Mouse (Mus musculus) T-helper 2 cell (primary cell): ENCODE data around the gene Gfy.

Experiments used
- in situ Hi-C: fragments of 300-600 bp; cut with MboI, MseI; formaldehyde crosslinking; loops from one replicate; pipeline ENCODE4 v1.15.1; 2025; ENCODE audit warnings: high pct_unique_total_duplicates

The Gfy gene

DNA sequence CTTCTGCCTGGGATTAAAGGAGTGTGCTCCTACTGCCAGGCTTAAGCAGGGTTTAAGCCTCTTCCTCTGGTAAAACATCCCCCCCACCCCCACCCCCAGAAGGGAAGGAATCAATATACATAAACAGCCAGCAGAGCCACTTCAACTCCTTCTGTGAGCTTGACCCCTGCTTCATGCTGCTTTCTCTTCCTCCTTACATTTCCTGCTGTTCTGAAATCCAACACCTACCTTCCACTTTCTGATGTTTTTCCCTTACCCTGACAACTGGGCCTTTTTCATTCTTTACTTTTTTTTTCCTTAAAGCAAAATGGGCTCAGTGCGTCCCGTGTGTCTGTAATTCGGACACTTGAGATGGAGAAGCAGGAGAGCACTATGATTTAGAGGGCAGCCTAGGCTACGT is 29.0 kb downstream of the Gfy start:
- in situ Hi-C loops: no loop called here

DNA sequence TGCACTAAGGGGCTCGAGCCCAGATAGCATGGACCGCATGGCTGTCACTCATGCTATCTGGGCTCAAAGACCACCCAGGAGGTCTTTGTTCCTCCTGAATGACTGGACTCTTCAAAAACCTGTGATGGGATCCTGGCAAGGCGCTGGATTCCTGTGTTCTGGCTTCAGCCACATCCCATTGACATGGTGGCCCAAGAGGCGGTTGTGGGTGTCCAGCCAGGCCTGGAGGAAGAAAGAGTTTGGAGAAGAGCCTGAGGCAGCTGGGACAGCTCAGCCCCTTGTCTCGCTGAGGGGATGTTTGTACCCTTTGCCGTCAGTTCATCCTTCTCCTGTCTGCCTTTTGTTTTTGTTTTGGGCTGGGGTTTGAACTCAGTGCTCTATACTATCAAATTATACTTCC is 29.8 kb downstream of the Gfy start:
- in situ Hi-C loops: no loop called here

- in situ Hi-C loops: no loop called here
Observed at GRCm38 (mm10) chr7:45148534-45149098, 30.8 kb downstream of the Gfy start.

DNA sequence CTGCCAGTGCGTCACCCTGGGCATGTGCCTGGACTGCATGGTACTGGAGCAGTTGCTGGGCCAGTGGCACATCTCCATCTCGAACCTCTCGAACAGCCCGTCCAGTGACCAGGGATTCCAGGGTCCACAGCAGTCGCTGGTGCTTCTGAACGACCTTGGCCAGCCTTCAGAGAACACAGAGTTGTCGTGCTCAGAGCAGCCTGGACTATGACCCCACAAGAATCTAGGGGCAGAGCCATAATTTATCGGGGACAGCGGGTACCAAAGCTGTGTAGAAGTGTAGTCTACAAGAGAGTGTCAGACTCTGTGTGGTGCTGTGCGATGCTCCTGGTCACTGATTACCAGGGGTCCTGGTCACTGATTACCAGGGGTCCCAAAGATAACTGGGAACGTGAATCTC is 31.5 kb downstream of the Gfy start:
- in situ Hi-C loops: no loop called here

- in situ Hi-C loops: no loop called here
Observed at GRCm38 (mm10) chr7:45147267-45147666, 32.1 kb downstream of the Gfy start.

DNA sequence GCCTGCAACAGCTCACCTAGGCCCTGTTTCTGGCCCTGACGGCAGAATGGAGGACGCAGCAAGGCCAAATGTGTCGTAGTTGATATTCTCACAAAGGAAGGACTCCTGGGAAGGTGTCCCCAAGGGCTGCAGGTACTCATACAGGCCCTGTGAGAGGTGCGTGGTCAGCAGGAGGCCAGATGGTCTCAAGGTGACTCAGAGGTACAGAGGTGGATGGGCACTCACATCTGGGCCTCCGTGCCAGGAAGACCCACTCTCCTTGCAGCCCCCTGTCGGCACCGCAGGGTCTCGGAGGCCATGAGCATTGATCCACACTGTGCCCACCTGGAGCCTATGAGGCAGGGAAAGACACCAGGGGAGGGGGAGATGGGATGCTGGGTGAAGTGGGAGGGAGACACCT is 33.9 kb downstream of the Gfy start:
- in situ Hi-C loops: no loop called here

DNA sequence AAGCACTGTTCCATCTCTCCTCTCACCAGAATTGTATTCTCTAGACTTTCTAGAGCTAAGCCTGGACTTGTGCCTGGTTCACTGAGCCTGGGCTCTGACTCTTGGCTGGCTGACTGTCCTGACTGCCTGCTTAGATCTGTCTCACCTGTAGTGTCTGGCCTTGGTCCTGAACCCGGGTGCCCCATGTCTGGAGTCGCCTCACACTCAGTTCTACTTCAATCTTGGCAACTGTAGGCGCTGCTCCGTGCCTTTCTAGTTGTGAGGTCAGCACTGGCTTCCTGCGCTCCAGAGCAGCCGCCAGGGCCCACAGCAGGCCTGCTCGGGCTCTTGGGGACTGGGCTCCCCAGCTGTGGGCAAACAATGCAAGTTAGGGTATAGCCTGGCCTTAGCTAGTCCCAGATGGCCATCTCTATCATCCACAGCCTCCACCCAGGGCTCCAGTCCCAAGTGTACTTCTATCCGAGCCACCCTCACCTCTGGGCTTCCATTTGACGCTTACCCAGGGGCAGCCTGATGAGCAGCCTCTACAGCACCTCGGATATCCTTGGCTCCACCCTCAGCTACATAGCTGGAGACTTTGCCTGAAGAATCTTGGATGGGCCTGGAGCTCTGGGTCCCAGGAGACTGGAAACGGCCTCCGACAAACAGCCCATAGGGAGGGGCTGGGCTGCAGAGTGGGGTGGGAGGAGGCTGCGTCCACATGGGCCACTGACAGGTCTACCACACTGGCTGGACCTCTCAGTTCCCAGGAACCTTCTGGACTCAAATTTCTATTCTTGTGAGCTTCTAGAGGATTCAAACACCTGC is 34.8 kb downstream of the Gfy start:
- in situ Hi-C loops: no loop called here

DNA sequence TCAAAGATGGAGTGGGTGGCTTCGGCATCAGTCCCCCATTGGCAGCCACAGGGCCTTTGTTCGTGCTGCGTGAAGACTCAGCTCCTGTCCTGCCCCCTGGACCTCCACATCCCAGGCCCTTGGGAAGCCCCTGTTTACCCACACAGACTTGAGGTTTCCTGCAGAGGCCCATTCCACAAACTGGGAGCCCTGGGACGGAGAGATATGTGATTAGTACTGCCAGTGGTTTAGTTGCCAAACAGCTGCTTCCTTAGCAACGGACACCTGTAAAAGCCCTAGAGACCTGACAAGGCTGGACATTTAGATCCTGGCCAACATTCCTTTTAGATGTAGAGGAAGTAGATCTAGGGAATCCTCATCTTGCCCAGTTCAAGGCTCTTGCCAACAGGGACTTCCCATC is 37.5 kb downstream of the Gfy start:
- in situ Hi-C loops: no loop called here

GRCm38 (mm10) chr7:45141319-45141718 is 38.0 kb downstream of the Gfy start:
- in situ Hi-C loops: no loop called here

GRCm38 (mm10) chr7:45139904-45140723 is 39.3 kb downstream of the Gfy start:
- in situ Hi-C loops: no loop called here

- in situ Hi-C loops: no loop called here
Observed at GRCm38 (mm10) chr7:45138403-45138802, 41.0 kb downstream of the Gfy start.

DNA sequence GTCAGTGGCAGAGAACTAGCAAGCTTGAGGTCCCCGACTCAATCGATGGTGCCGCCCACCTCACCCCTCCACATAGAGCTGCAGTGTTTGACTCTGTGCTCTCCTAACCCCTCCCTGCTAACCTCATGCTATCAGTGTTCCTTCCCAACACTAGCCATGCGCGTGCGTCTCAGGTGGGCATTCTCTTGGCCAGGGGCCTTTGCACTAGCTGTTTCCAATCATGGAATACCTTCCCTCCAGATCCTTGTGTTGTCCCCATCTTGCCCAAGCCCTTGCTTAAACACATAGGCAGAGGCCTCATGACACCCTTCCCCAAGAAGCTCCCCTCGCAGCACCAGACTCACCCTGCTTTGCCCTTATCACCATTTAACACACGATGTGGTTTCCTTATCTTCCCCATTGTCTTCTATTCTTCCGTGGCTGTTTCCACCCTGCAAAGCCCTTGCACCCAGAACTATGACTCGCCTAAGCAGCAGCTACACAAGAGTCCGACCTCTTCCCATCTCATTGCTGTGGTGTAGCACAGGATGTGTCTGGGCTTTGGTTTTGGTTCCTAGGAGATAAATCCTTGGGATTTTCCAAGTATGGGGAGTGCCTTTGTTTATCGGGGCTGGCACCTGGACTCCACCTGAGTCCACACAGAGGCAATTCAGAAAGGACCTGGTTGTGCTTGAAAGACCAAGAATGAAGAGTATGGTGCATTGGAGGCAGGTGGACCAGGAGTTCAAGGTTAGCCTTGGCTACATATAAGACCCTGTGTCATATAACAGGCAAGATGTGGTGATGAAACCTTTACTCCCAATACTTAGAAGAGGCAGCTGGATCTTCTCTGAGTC is 42.0 kb downstream of the Gfy start:
- in situ Hi-C loops: no loop called here

DNA sequence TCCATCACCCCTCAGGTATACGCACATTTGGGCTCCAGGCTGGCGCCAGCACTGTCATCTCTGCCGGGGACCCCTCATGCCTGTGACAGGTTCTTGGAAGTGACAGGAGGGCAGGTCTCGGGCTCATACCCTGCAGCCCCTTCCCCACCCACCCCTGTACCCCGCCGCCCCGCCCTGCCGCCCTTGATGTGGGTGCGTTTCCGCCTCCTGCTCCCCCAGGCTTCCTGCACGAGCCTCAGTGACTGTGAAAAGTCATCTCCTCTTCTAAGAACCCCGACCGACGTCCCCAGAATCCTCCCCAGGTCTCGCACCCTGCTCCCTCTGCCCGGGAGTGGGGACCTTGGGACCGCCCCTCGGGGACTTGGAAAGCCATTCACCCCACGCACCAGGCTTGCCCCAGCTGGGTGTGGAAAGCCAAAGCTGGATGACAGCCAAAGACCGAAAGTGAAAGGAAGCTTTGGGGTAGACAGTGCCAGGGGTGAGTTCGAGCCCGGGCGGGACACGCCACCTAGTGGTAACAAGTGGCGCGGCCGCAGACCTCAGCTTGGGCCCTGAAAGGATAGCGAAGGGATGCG is 43.3 kb downstream of the Gfy start, which contains the start of the genes Gm45713 and Flt3l:
TSS of gene Gm45713 (minus strand) at position 239 of the 575 bp plus-strand sequence.
TSS of gene Flt3l (minus strand) at position 440 of the 575 bp plus-strand sequence.
- in situ Hi-C loops: no loop called here

- in situ Hi-C loops: no loop called here
Observed at GRCm38 (mm10) chr7:45135370-45135769, 44.0 kb downstream of the Gfy start.

DNA sequence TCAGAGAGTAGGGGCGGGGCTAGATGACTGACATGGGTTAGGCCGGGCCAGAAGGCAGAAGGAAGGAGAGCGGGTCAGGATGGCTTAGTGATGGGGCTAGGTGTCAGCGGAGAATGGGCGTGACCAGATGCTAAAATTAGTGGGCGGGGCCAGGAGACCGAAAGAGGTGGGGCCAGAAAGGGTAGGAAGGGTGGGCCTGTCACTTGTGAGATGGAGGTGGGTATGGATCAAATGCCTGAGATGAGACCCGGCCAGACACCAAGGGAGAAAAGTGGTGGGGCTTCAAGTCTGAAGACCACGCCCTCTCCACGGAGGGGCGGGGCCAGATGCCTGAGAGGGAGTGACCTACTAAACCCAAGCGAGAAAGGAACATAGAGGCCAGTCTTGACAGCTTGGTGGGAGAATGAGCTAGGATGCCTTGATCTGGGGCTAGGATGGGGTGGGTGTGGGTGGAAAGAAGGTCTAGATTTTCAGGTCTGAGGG is 44.8 kb downstream of the Gfy start:
- in situ Hi-C loops: no loop called here

- in situ Hi-C loops: no loop called here
Observed at GRCm38 (mm10) chr7:45133446-45134159, 45.8 kb downstream of the Gfy start.

- in situ Hi-C loops: no loop called here
Observed at GRCm38 (mm10) chr7:45131850-45132249, 47.5 kb downstream of the Gfy start.

GRCm38 (mm10) chr7:45129776-45130512 is 49.4 kb downstream of the Gfy start:
- in situ Hi-C loops: no loop called here

DNA sequence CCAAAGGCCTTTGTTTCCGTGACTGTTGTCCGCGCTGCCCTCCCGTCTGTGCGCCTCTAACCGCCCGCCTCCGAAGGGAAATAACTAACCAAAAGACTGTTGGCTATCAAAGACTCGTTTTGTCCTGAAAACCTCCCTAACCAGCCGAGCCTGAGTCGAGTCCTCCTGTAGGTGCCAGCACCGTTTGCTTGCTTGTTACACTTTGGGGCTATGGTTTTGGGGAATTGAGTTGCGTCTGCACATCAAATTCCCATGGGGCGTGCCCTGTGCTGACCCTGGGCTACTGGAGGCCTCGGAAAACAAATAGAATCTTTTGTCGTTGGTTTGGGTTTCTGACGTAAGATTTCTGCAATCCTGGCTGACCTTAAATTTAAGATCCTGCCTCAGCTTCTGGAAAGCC is 50.1 kb downstream of the Gfy start:
- in situ Hi-C loops: no loop called here
